Mouse (Mus musculus): ENCODE measurements around the gene Dnajc3.
A peak's percentile ranks its signal among the peaks of the same experiment; 100 is the strongest.

Dnajc3 gene

DNA sequence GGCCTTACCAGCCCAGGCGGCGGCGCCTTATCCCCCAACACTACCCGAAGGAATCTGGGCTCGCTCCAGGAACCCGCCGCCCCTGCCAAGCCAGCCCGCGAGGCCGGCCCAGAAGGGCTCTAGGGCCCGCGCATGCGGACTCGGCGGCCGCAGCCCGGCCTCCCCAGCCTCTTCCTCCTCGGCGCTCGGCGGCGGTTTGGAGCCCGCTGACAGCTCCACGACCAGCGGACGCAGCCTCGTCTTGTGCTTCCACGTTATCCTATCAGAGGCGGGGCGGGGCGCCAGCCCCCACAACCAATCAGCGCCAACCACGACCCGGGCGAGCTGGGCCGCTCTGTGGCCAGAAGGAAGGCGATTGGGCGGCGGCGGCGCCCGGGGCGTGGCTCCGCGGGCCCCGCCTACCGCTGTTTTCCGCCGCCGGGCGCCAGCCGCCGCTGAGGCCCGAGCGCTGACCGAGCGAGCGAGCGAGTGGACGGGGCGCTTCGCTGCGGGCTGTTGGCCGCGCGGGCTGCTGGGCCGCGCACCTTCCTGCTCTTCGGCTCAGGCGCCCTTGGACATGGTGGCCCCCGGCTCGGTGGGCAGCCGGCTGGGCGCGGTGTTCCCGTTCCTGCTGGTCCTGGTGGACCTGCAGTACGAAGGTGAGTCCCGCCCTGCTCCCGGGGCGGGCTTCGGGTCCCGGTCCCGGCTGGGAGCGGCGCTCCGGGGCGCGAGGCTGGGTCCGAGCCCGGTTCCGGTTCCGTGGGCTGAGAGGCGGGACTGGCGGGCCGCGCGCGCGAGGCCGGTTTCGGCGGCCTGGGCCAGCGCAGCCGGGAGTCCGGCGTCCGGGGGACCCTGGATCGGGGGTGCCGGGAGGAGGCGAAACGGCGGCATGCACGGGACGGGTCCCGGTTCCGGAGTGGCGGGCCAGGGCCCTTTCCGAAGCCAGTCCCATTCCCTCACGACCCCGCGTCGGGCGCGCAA is at the start of gene Dnajc3:
Gene Dnajc3, plus strand, starts transcription at position 444 of the 960 bp plus-strand sequence.
- DNase-seq (ENCODE audit: low spot score in 2 of 2), result peak; percentile 100

DNA sequence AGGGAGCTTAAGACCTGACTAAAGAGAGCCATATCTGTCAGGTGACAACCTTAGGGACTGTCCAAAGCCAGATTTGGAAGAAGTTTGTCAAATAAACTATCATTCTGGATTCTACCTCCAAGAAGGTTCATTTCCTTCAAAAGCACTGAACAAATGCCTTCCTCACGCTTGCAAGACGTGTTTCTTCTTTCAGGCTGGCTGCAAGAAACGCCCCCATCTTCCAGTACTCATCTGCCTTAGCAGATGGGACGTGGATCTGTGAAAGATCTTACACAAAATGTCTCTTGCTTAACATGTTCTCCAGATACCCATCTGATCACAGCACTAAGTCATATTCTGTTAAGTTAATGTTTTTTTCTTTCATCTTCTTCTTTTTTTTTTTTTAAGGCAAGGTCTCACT is 47.7 kb upstream of the Dnajc3 start:
- DNase-seq (ENCODE audit: low spot score in 2 of 2), result no peak

DNA sequence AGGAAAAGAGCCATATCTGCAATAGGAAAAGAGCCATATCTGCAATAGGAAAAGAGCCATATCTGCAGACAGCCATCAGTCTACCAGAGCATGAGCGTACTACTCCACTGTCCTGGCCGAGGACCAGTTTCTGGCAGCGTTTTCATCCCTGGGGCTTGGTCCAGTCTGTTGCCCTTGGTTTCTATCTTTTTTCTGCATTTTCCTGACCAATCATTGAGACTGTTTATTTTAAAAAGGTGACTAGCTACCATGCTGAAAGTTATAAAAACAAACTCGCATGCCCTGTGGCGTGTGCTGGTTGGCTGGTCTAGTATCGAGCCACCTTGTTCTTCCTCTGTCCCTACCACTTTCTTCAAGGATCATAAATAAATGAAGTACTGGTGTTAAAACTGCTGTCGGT is 42.5 kb upstream of the Dnajc3 start:
- no peak for DNase-seq (ENCODE audit: low spot score in 2 of 2)

DNA sequence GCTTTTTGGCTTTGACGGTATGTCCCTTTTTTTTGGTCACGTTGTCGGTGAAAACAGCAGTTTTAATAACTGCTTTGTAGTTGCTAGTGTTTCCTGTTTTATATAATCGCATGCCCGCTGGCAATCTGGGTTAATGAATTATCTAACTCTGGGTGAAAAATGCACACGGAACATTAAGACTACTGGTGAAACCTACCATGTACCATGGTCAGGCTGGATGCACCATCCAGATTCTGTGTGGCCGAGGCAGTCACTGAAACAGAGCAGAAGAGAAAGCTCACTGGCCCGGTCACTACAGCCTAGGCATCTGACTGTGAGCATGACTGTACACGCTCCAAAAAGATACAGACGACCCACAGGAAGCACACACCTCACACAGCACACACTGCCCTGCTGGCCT is 42.1 kb upstream of the Dnajc3 start:
- DNase-seq (ENCODE audit: low spot score in 2 of 2), result no peak

DNA sequence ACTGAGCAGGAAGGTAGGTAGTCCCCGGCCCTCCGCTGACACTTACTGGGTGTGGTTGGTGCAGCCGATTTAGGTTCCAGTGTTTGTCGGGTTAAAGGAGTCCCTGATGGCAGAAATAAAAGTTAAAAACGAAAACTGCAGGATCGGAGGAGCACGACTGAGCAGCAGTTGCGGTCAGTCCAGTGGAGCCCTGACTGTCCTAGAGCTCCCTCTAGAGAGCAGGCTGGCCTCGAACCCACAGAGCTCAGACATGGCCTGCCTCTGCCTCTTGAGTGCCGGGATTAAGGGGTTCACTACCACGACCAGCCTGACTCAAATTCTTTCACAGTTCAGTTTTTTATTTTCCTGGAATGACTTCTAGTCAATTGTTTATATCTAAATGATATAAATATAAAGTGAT is 37.8 kb upstream of the Dnajc3 start:
- no peak for DNase-seq (ENCODE audit: low spot score in 2 of 2)

DNA sequence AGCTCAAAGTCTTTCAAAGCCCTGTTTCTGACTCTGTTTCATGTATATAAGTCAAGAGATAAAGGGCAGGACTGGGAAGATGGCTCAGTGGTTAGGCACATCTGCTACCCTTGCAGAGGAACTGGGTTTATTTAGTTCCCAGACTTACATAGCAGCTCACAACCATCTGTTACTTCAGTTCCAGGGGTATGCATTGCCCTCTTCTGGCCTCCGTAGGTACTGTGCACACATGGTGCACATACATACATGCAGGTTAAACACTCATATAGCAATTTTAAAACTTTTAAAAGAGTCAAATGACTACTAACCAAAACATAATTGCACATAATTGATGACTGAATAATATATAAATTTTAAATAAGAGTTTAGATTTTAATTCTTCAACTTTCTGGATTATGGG is 36.9 kb upstream of the Dnajc3 start:
- DNase-seq (ENCODE audit: low spot score in 2 of 2), result no peak

DNA sequence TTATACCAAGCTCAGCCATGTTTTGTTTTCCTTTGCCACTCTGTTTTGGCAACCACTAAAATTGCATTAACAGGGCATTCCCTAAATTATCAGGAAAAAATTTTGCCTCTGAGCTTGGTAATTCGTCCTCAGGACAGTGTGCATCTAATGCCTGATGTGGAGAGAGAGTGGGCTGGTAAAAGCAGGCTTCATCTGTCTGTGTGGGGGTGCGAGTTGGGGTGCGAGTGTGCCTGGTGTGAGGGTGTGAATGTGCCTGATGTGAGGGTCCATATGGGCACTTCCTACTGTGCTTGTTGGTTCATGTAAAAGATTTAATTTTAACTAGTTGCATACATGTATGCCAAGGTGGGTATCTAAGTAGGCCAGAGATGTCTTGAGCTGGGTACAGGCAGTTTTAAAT is 34.4 kb upstream of the Dnajc3 start:
- no peak for DNase-seq (ENCODE audit: low spot score in 2 of 2)

DNA sequence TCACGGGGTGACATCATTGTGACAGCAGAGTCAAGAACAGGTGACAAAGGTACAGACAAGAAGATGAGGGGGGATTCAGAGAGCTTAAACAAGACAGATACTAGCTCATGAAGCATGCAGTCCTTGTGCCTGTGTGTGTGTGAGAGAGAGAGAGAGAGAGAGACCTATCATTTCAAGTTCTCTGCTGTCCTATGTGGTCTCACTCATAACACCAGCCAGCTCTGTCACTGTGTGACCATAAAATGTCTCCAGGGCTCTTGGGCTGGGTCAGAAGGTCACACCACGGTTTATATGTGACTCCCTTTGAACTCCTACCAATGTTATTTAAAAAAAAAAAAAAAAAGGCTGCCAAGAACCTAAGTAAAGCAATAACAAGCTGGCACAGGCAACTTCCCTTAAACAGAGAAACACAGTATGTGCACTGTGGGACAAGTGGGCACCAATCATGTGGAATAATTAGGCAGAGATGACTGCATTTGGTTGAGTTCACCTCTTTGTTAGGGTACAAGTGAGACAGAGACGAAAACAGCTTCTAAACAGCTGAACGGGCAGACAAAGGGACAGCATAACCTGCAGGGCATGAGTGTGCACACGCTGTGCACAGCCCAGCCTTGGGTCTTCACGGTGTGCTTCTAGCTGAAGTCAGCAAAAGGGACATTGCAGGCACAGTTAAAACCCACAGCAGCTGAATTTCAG is 33.8 kb upstream of the Dnajc3 start:
- no peak for DNase-seq (ENCODE audit: low spot score in 2 of 2)

DNA sequence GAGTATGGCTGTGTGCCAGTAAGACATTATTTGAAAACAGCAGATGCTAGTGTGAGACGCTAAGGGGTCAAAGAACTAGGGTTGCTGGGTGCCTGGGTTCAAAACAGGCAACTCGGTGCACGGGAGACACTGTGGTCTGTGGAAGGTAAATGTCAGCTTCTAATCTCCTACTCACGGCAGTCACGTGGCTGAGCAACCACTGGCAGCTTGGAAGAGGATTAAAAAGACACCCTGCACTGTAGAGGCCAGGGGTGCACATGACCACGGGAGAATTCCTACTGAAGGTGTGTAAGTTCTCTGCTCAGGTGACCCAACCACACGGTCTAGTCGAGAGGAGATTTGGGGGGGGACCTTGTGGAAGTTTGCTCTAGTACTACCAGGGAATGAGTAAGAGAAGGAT is 30.2 kb upstream of the Dnajc3 start:
- no peak for DNase-seq (ENCODE audit: low spot score in 2 of 2)

DNA sequence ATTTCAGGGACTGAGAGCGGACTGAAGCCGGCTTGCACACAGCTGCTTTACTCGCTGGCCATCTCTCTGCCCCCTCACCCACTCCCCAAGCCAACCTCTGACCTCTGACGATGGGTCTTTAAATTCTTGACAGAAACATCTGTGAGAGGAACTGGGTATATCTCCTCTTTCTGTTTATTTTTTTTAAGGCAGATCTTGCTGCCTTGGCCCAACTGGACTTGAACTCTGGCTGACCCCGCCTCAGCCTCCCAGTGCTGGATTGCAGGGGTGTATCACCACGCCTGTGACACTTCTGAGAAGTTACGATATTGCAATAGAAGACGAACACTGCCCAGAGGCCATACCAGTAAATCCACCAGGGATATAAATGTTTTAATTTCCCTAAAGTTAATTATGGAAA is 27.9 kb upstream of the Dnajc3 start:
- no peak for DNase-seq (ENCODE audit: low spot score in 2 of 2)

DNA sequence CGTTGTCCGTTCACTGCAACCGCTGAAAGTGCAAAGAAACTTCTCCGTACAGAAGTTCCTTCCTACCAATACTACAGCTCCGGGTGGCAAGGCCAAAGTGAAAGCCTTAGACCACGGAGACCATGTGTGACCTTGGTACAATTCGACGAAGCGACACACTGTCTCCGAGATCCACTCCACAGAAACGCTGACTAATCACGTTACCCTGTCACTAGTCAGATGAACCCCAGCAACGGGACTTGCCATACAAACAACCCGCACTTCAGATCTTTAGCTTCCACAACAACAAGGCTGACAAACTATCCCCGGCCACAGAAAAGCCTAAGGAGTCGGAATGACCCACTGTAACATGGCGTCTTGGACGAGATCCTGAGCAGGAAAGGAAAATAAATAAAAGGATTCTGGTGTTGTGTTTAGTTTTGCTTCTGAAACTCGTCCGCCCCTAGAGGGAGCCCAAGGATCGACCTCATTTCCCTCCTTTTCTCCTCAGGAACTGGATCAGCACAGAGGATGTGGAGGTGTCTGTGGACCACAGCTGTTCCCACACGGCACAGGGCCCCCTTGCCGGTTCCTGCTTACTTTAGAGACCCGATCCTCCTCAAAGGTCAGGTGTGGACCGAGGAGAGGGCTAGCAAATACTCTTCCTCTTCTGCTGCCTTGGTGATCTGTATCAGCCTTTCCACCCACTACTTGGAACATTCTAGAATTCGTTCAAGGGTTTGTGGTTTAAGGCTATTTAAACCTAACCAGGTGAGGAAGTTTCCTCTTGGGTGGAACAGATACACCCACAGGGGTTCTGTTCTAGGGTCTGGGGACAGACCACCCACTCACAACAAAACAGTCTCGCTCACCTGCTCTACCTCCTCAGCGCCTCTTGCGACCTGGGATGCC is 27.2 kb upstream of the Dnajc3 start:
- peak in 1 of 2 experiments; percentile 23 for DNase-seq (ENCODE audit: low spot score in 2 of 2)

DNA sequence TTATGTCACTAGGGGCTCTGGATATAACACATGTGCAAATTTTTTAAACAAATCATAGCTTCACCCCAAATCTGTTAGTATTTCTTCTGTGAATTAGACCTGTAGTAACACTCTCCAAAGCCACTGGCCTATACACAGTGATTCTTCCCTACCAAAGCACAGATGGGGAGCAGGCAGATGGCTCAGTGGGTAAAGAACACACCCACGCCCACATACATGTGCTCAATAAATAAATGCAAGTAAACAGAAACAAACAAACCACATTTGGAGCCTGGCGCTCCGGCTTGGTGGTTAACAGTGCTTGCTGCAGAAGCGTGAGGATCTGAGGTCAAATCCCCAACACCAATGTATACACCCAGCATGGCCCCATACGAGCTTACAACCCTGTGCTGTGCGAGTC is 26.3 kb upstream of the Dnajc3 start:
- no peak for DNase-seq (ENCODE audit: low spot score in 2 of 2)

DNA sequence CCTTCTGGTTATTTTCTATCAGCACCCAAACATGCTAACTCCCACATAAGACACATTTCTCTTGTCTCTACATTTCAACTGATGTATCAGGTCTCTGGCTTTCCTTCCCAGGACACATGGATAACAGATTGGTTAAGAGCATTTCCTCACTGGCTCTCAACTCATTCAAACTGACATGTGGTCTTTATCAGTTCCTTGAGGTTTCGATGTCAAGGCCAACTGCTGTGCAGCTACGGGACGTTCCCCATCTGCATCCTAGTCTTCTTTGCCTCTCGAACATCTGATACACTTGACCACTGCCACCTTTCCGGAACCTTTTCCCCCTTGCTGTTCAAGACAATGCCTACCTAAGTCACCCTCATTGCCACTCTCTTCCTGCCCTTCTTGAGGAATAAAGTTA is 24.1 kb upstream of the Dnajc3 start:
- no peak for DNase-seq (ENCODE audit: low spot score in 2 of 2)

DNA sequence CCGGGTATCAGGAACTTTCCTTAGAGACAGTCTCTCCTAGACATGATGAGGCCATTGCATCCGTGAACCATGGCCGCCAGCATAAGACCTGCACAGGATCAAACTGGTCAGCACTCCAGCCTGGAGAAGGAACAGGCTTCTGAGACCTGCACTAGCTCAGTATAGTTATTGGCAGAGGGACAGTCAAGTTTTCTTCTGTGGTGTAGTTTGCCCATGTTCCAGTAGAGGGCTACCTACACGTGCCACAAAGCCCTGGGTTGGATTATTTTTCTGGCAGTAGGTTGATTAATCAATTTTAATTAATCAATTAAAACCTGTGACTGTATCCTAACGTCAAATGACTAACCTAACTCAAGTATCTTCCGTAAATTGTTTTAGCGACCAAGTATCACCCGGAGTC is 18.8 kb upstream of the Dnajc3 start:
- no peak for DNase-seq (ENCODE audit: low spot score in 2 of 2)

DNA sequence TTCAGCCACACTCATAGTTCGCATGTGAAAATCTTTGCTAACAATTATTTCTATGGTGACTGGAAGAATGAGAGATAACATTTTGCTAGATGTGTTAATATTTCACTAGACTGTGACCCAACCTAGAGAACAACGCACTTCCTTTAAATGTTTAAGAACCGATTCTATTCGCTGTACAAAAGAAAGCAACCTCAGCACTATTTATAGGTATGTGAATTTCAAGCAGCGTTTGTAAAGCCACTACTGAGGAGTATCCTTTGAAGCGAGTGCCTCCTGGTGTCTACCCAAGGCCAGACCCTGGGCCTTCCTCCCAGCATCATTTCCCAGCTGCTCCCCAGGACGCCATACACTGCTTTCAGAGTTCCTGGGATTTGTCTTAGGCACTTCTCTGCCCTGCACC is 17.1 kb upstream of the Dnajc3 start:
- no peak for DNase-seq (ENCODE audit: low spot score in 2 of 2)

DNA sequence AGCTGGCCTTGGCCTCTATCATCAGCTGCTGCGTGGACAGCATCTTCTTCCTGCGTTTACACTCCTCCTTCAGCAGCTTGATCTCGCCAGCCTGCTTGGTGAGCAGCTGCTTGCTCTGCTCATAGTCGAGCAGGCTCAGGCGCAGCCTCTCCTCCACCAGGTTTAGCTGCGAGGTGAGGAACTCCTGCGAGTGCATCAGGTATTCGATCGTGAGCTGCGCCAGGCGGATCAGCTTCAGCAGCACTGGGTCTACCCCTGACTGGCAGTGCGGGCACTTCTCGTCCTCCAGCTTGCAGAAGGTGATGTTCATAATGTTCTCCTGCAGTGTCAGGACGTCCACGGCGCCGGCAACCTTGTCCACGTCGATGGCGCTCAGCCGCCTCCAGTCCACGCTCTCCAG is 15.5 kb upstream of the Dnajc3 start:
- DNase-seq (ENCODE audit: low spot score in 2 of 2), result no peak

DNA sequence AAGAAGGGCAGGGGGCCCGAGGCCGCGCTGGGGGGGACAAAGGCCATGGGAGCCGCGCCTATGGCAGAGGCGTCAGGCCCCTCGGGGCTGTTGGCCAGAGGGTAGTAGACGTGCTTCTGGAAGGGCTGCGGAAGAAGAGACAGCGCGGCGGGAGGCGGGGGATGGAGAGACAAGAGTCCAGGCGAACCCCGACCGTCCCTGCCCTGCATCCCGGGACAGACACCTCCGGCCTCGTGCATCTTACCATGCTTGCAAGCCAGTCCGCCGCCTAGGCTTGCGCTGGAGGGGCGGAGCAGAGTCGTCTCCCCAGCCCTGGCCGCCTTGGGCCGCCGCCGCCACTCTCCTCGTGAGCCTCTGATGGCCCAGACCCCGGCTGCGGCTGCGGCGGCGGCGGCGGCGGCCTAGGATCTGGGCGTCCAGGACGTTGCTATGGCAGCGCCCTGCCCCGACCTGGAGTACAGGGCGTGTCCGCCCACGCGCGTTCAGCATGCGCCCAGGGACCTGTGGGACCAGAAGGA is 15.1 kb upstream of the Dnajc3 start:
- no peak for DNase-seq (ENCODE audit: low spot score in 2 of 2)

DNA sequence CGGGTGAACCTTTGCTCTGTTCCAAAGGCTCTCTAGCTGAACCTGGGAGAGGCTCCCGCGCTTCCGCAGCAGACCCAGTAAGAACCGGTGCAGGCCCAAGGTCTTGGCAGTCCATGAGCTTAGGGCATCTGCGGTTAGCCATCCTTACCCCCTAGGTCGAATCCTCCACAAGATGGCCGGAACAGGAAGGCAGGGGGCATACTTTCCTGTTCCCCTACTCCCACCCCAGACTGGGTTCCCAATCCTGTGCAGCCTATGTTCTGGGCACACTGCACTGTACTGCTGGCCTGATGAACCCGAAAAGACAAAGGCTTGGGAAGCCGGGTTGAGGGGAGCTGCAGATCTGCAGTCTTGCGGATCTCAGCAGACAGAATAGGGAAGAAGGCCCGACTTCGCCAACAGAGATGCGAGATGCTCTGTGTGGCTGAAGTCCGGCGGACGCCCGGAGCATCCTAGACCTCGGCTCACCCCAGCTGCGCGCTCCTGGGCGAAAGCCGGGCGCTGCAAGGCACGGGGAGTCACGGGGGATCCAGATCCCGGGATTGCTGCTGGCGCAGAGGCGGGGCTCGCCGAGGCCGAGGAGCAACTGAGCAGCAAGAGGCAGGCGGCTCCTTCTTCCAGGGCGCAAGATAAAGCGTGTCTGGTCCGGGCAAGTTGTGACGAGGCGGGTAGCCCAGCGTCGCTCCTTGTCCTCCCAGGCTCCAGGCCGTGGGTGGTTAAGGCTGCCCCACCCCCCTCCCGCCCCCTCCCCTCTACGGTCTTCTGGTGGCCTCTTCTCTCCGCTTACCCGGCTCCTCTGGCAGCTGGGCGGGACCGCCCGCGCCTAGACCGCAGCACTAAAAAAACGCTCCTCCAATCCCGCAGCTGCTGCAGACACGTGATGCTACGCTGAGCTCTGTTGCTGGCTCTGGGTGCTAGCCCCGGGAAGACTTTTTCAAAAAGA is 12.8 kb upstream of the Dnajc3 start, which contains the start of gene Dzip1:
Gene Dzip1, minus strand, starts transcription at position 788 of the 943 bp plus-strand sequence.
- DNase-seq (ENCODE audit: low spot score in 2 of 2), result peak in 1 of 2 experiments; percentile 40

DNA sequence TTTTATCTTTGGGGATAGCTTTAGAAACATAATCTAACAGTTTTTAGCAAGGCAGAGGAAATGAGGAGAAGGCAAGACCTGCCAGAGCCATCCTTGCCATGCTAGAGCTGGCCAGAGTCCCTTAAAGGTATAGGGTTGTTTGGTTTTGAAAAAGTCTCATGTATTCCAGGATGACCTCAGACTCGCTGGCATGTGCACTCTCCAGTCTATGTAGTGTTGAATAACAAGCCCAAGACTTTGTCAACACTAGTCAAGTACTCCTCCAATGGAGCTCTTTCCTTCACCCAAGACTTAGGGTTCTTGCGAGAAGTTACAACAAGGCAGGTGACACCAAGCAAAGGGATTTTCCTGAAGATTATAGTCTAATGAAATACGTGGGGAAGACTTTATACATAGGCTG is 9.2 kb upstream of the Dnajc3 start:
- DNase-seq (ENCODE audit: low spot score in 2 of 2), result no peak

DNA sequence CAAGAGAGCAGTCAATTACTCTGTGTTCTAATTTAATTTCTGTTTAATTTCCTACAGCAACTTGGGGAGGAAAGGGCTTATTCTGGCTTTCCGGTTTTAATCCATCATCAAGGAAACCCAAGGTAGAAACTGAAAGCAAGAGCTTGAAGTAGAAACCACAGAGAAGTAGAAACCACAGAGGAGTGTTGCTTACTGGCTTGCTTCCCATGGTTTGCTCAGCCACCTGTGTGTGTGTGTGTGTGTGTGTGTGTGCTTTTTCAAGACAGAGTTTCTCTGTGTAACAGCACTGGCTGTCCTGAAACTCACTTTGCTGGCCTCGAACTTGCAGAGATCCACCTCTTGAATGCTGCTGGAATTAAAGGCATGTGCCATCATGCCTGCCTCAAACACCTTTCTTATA is 8.0 kb upstream of the Dnajc3 start:
- DNase-seq (ENCODE audit: low spot score in 2 of 2), result peak; percentile 56 to 63

DNA sequence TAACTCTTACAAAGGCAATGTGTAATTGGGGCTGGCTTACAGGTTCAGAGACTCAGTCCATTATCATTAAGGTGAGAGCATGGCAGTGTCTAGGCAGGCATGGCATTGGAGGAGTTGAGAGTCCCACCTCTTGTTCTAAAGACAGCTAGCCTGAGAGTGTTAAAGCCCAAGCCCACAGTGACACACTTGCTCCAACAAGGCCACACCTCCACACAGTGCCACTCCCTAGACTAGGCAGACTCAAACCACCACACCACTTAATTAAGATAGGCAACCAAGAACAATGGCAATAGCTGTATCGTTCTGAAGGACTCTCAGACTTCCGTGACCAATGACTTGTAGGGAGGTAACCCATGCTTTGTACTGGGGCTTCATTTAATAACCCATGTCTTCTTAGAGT is 7.0 kb upstream of the Dnajc3 start:
- no peak for DNase-seq (ENCODE audit: low spot score in 2 of 2)
